Comparison of ENCODE assay signal across 11 mouse cellular contexts in the genomic region with DNA sequence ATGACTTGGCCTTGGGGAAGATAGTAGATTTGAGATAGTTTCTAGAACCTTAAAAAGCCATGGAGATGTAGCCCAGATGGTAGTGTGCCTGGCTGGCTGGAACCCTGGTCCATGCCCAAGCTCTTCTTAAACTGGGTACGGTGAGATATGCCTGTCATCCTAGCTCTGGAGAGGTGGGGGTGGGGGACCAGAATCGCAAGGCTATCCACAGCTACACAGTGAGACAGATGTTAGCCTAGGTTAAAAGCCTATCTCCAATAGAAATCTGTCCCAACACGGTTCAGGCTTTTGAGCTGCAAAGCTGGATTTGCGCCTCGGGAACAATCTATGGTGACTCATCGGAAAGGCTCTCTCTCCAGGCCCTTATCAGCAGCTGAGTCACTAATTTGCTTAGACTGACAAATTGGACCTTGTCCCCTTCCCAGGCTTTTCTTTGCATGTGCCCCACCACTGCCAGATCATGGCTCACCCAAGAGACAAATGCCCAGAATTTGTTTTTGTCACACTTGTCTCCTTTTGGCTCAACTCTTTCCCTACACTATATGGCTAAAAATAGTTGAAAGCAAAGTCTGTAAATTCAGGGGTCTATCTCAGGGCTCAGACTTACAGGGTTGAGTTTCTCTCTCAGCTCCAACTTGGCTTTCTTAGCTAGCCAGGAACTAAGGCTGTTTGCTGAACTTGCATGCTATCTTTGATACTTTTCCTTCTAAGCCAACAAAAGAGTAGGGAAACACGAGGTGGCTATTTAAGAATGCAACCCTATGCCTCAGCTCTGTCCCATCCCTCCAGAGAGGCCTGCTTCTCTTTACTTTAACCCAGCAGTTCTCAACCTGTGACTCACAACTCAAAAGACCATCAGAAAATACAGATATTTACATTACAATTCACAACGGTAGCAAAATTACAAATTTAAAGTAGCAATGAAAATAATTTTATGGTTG. TPM values are rescaled to one million over a fixed set of nuclear protein-coding genes. Genes with fewer than 3 reads are reported as not detected.
DNase-seq lines count a peak whose midpoint lies in the region; ATAC-seq lines count a peak whose summit lies in the region.
"Had no signal": no experiment of that assay in that cellular context is flagged by ENCODE, and none has a peak within 500 bp of the region (broad histone marks: within the 10 kb centered on the region; RNA-seq: fewer than 3 reads in every experiment).

No protein-coding gene starts in this region.

- WGBS in midbrain, embryonic 13.5 days, result 89% methylated on average over 8 of the region's 8 CpGs
- WGBS in midbrain, embryonic 14.5 days, result 84% methylated on average over 8 of the region's 8 CpGs

- intact Hi-C loops in heart, postnatal 10 days (cut with DNase I), result no loop called here

- no peaks in the 10 kb centered on the region for H3K27me3 ChIP-seq in midbrain, embryonic 13.5 days
- no peaks in the 10 kb centered on the region for H3K27me3 ChIP-seq in midbrain, embryonic 14.5 days (ENCODE audit: control insufficient read depth, insufficient read depth, low read length)
- H3K27me3 ChIP-seq: hindbrain, embryonic 13.5 days; limb, embryonic 13.5 days had no signal

- no peaks in the 10 kb centered on the region for H3K4me1 ChIP-seq in midbrain, embryonic 13.5 days (replicated peaks)
- H3K4me1 ChIP-seq in midbrain, embryonic 14.5 days (ENCODE audit: control insufficient read depth, insufficient read depth, low read length), result no peaks in the 10 kb centered on the region
- H3K4me1 ChIP-seq: hindbrain, embryonic 13.5 days had no signal

- 0 out of 2 replicates have a peak, but pooled peaks cover 7% of the 10 kb centered on the region for H3K9me3 ChIP-seq in midbrain, embryonic 13.5 days
- peaks cover 5% of the 10 kb centered on the region; the same call in 1 of the 2 replicates for H3K9me3 ChIP-seq in midbrain, embryonic 14.5 days (ENCODE audit: control insufficient read depth, low read length)

- DNase-seq in MN1 (ENCODE audit: low spot score), result peak; percentile 65
- peak; percentile 87 for DNase-seq in adrenal gland, adult 2 months
- peak; percentile 58 to 74 for DNase-seq in heart, postnatal 10 days
- peak; percentile 62 for DNase-seq in lung, postnatal 36 days
- DNase-seq in cerebellum, postnatal 14 days, result no peak
- no peak for DNase-seq in midbrain, embryonic 14.5 days

- no peak overlapping the region for H3K4me2 ChIP-seq in midbrain, embryonic 13.5 days (replicated peaks)
- H3K4me2 ChIP-seq in midbrain, embryonic 14.5 days (ENCODE audit: low read length), result no peak overlapping the region
- H3K4me2 ChIP-seq: hindbrain, embryonic 13.5 days; limb, embryonic 13.5 days had no signal

- no peak overlapping the region for H3K4me3 ChIP-seq in midbrain, embryonic 13.5 days (replicated peaks)
- H3K4me3 ChIP-seq in midbrain, embryonic 14.5 days (replicated peaks; ENCODE audit: low read depth, low read length), result no peak overlapping the region
- H3K4me3 ChIP-seq: hindbrain, embryonic 13.5 days; limb, embryonic 13.5 days had no signal

- no peaks in the 10 kb centered on the region for H3K36me3 ChIP-seq in midbrain, embryonic 13.5 days
- no peaks in the 10 kb centered on the region for H3K36me3 ChIP-seq in midbrain, embryonic 14.5 days (ENCODE audit: control insufficient read depth, insufficient read depth, low read length)
- H3K36me3 ChIP-seq: hindbrain, embryonic 13.5 days; limb, embryonic 13.5 days had no signal

- H3K27ac ChIP-seq in midbrain, embryonic 13.5 days, result no peak overlapping the region
- H3K27ac ChIP-seq in midbrain, embryonic 14.5 days (replicated peaks; ENCODE audit: low read depth, low read length), result no peak overlapping the region
- H3K27ac ChIP-seq: hindbrain, embryonic 13.5 days; limb, embryonic 13.5 days had no signal

- ATAC-seq in midbrain, embryonic 13.5 days, result no peak
- ATAC-seq in midbrain, embryonic 14.5 days (ENCODE audit: low FRiP score, low TSS enrichment), result no peak
- ATAC-seq: activated CD4-positive, CD25-positive, alpha-beta regulatory T cell, adult 4 months had no signal

- no peak overlapping the region for H3K9ac ChIP-seq in midbrain, embryonic 13.5 days (replicated peaks)
- no peak overlapping the region for H3K9ac ChIP-seq in midbrain, embryonic 14.5 days (replicated peaks; ENCODE audit: low read length)
- H3K9ac ChIP-seq: hindbrain, embryonic 13.5 days; limb, embryonic 13.5 days had no signal

RNA-seq across cellular contexts. Expression of a gene that starts 30.3 kb away (rescaled TPM):
- 10 to 100 TPM; 35.9 to 46.1 TPM for total RNA-seq in adrenal gland, adult 2 months (2021)
- polyA plus RNA-seq in adrenal gland, adult 2 months (2012; rRNA removed), result 16.4 and 18.6 TPM in 2 replicates
- 10 to 100 TPM; 52.7 to 58.7 TPM for total RNA-seq in heart, postnatal 10 days (2021)
- 46.7 and 49.5 TPM in 2 replicates for polyA plus RNA-seq in midbrain, embryonic 13.5 days (2015; fragmentation: Nextera tagmentation; extraction: Ambion mirVana)
- polyA plus RNA-seq in midbrain, embryonic 14.5 days (2014; fragmentation: Nextera tagmentation; extraction: Ambion mirVana), result 33.4 and 36.9 TPM in 2 replicates

RNA-seq across cellular contexts. Expression of a gene that starts 40.4 kb away (rescaled TPM):
- 10 to 100 TPM; 42.7 to 62.6 TPM for total RNA-seq in adrenal gland, adult 2 months (2021)
- polyA plus RNA-seq in adrenal gland, adult 2 months (2012; rRNA removed), result 58.8 and 81.7 TPM in 2 replicates
- under 1 TPM; 0.55 to 0.74 TPM for total RNA-seq in heart, postnatal 10 days (2021)
- polyA plus RNA-seq in midbrain, embryonic 13.5 days (2015; fragmentation: Nextera tagmentation; extraction: Ambion mirVana), result 2.7 and 3.1 TPM in 2 replicates
- 1.6 and 2.5 TPM in 2 replicates for polyA plus RNA-seq in midbrain, embryonic 14.5 days (2014; fragmentation: Nextera tagmentation; extraction: Ambion mirVana)
- total RNA-seq: neutrophil, adult 5-6 weeks had no signal

RNA-seq across cellular contexts. Expression of a gene that starts 53.6 kb away (rescaled TPM):
- 10 to 100 TPM; 71.9 to 74.6 TPM for total RNA-seq in adrenal gland, adult 2 months (2021)
- 2.1 and 2.5 TPM in 2 replicates for polyA plus RNA-seq in adrenal gland, adult 2 months (2012; rRNA removed)
- 10 to 100 TPM; 90.0 to 93.5 TPM for total RNA-seq in heart, postnatal 10 days (2021)
- 14.4 and 15.7 TPM in 2 replicates for polyA plus RNA-seq in midbrain, embryonic 13.5 days (2015; fragmentation: Nextera tagmentation; extraction: Ambion mirVana)
- 17.2 and 17.8 TPM in 2 replicates for polyA plus RNA-seq in midbrain, embryonic 14.5 days (2014; fragmentation: Nextera tagmentation; extraction: Ambion mirVana)

Comparison
In these comparisons a context has a peak if more than half of its experiments do, and no peak if none do; other contexts are left out.
1. DNase-seq: peak in MN1 (single experiment), adrenal gland, adult 2 months (single experiment), heart, postnatal 10 days (2 of 2) and lung, postnatal 36 days (single experiment); none in cerebellum, postnatal 14 days (0 of 2) and midbrain, embryonic 14.5 days (single experiment).
2. RNA of a gene that starts 40.4 kb away (polyA plus RNA-seq): 58.8 to 81.7 TPM in adrenal gland, adult 2 months; 2.7 to 3.1 TPM in midbrain, embryonic 13.5 days and 1.6 to 2.5 TPM in midbrain, embryonic 14.5 days; every median in the first group is over 10 times any median in the second.